Mouse (Mus musculus) C2C12 (cell line): Measurements from ENCODE around the gene Bsg. TPM values are rescaled to one million over a fixed set of nuclear protein-coding genes. Genes with fewer than 3 reads are reported as not detected.

Source experiments
- H3K27me3 ChIP-seq: one replicate; pipeline ENCODE4 v1.6.1; 2011; ENCODE audit not compliant: control insufficient read depth, insufficient read depth, insufficient read length
- H3K36me3 ChIP-seq: one replicate; pipeline ENCODE4 v1.6.1; 2011; ENCODE audit not compliant: control insufficient read depth, insufficient read depth
- H3K4me3 ChIP-seq: one replicate; pipeline ENCODE4 v1.5.1; 2011; ENCODE audit warnings: mild to moderate bottlenecking, control low read depth; ENCODE audit not compliant: poor library complexity, insufficient read depth, severe bottlenecking
- H3K79me2 ChIP-seq: one replicate; pipeline ENCODE4 v1.6.1; 2011; ENCODE audit not compliant: control insufficient read depth, insufficient read depth
- H3K79me3 ChIP-seq: one replicate; pipeline ENCODE4 v1.6.1; 2011; ENCODE audit warnings: low read depth, control low read depth
- H3ac ChIP-seq: one replicate; pipeline ENCODE3; 2011; ENCODE audit warnings: low read depth; ENCODE audit not compliant: control insufficient read depth, insufficient read length
- CEBPB ChIP-seq: IDR thresholded peaks from one replicate; pipeline ENCODE4 v1.6.1; 2011; ENCODE audit warnings: low read depth, mild to moderate bottlenecking, control low read depth, moderate library complexity
- CTCF ChIP-seq: IDR thresholded peaks from one replicate; pipeline ENCODE4 v1.5.1; 2011; ENCODE audit not compliant: control insufficient read depth, insufficient read depth, insufficient read length
- FOSL1 ChIP-seq: IDR thresholded peaks from one replicate; pipeline ENCODE4 v1.8.0; 2011; ENCODE audit warnings: mild to moderate bottlenecking, low read length; ENCODE audit not compliant: poor library complexity, insufficient read depth, severe bottlenecking
- MAX ChIP-seq: IDR thresholded peaks from one replicate; pipeline ENCODE4 v1.6.1; 2011; ENCODE audit warnings: mild to moderate bottlenecking, control low read depth
- MYOD1 ChIP-seq: IDR thresholded peaks from one replicate; pipeline ENCODE4 v1.6.1; 2011; ENCODE audit warnings: low read depth; ENCODE audit not compliant: control insufficient read depth, insufficient read length
- MYOG ChIP-seq: IDR thresholded peaks from one replicate; pipeline ENCODE4 v1.6.1; 2011; ENCODE audit not compliant: control insufficient read depth, insufficient read length; ENCODE audit errors: extremely low read depth
- USF1 ChIP-seq: IDR thresholded peaks from one replicate; pipeline ENCODE4 v1.6.1; 2011; ENCODE audit warnings: low read depth, mild to moderate bottlenecking, control low read depth, moderate library complexity
- polyA plus RNA-seq: library from polyadenylated mRNA; unstranded; fragments of >200 nt; fragmentation: generic; extraction: Trizol; gene quantifications from one replicate; pipeline ENCODE4 v1.2.1, GENCODE M21; 2012; ENCODE audit warnings: missing spikeins

The Bsg gene
- polyA plus RNA-seq, 1 experiment, result 749 TPM

DNA sequence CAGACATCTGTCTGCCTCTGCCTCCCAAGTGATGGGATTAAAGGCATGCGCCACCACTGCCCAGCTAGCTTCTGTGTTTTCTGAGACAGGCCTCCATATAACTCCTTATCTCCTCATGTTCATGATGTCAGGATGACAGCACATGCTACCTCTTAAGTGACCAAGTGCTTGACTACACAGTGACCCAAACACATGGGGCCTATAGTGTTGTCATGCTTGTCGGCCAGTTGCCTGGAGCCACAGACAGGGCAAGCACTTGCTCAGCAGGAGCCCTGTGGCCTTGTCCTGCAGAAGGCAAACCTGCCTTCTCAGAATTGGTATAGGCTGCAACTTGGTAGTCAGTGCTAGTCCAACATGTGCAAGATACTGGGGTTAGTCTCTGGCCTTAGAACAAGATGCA, 18.1 kb upstream of the Bsg start:
- Histone ChIP-seq H3K79me2 (peaks cover 59% of the 10 kb centered on the region), H3K4me3 (no peak overlapping the region), H3K27me3 (no peaks in the 10 kb centered on the region), H3ac (no peak overlapping the region), H3K79me3 (peaks cover 43% of the 10 kb centered on the region), H3K36me3 (peaks cover 64% of the 10 kb centered on the region)
- TF ChIP-seq CEBPB (no peak), FOSL1 (no peak), MAX (no peak), MYOG (no peak), CTCF (no peak), MYOD1 (no peak), USF1 (no peak)

DNA sequence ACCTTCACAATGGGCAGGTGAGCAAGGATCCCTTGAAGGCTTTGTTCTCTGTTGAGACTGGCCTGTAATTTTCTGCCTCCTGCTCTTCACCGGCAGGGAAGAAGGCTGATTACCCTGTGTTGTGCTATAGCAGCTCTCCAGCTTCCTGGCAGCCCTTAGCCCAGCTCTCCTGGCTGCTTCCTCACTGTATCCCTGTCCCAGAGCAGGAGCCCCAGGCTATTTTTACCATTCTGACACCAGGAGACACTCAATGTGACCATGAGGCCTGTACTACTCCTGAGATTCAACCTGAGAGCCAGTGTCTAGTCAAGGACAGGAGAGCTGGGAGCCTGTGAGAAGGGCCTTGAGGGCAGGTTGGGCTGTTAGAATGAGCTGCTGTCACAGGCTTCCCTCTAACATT, 17.6 kb upstream of the Bsg start:
- H3K4me3 ChIP-seq, result no peak overlapping the region
- H3ac ChIP-seq, result no peak overlapping the region
- no peaks in the 10 kb centered on the region for H3K27me3 ChIP-seq
- peaks cover 59% of the 10 kb centered on the region for H3K79me2 ChIP-seq
- peaks cover 43% of the 10 kb centered on the region for H3K79me3 ChIP-seq
- H3K36me3 ChIP-seq, result peaks cover 64% of the 10 kb centered on the region
- TF ChIP-seq USF1, result no peak
- TF ChIP-seq MYOG, result no peak
- no peak for TF ChIP-seq CEBPB
- no peak for TF ChIP-seq FOSL1
- TF ChIP-seq CTCF, result no peak
- no peak for TF ChIP-seq MAX
- TF ChIP-seq MYOD1, result no peak

DNA sequence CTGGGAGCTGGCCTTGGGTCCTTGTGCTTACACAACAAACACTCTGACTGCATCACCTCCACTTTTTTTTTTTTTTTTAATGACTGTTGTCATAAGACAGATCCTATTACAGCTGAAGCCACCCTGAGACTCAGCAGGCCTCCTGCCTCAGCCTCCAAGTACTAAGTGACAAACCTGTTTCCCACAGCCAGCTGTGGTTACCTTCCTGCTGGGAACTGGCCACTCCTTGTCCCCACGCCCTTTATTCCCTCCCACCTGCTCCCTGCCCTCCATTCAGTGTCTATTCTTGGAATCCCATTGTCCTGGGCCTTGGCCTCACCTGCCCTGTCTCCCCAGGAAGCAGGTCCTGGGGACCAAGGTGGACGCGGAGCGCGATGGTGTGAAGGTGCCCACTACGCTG, 16.8 kb upstream of the Bsg start:
- H3K4me3 ChIP-seq, result no peak overlapping the region

DNA sequence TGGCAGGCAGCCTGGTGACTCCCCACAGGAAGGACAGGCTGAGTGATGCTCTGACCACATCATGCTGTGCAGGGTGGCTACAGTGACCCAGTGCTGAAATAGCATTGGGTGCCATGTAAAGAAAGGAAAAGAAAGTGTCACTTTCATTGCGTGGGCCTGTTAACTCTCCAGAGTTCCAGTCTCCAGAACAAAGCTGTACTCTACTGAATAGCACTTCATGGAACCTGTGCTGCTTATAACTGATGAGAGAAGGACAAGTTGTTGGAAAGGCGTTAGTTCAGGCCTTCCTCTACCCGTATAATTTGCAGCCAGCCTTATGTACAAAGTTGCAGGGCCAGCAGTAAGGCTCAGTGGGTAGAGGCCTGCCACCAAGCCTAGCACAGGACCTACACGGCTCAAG, 15.6 kb upstream of the Bsg start, which contains the start of gene Gzmm:
Gzmm (plus strand) TSS at position 301 of the 400 bp plus-strand sequence.
- peaks cover 41% of the 10 kb centered on the region for H3K79me2 ChIP-seq
- H3K4me3 ChIP-seq, result no peak within 1 kb of the TSS
- peaks cover 30% of the 10 kb centered on the region for H3K79me3 ChIP-seq
- H3ac ChIP-seq, result no peak within 1 kb of the TSS
- peaks cover 58% of the 10 kb centered on the region for H3K36me3 ChIP-seq
- no peaks in the 10 kb centered on the region for H3K27me3 ChIP-seq
- TF ChIP-seq FOSL1 (no peak), MYOD1 (no peak), MYOG (no peak), USF1 (no peak), CEBPB (no peak), MAX (no peak), CTCF (no peak)

More for the DNA sequence above, 16.8 kb upstream of the Bsg start:
- Histone ChIP-seq H3K79me2 (peaks cover 54% of the 10 kb centered on the region), H3K79me3 (peaks cover 42% of the 10 kb centered on the region), H3ac (no peak overlapping the region), H3K27me3 (no peaks in the 10 kb centered on the region), H3K36me3 (peaks cover 64% of the 10 kb centered on the region)
- TF ChIP-seq CEBPB (no peak), FOSL1 (no peak), MYOD1 (no peak), MYOG (no peak), MAX (no peak), USF1 (no peak), CTCF (no peak)

DNA sequence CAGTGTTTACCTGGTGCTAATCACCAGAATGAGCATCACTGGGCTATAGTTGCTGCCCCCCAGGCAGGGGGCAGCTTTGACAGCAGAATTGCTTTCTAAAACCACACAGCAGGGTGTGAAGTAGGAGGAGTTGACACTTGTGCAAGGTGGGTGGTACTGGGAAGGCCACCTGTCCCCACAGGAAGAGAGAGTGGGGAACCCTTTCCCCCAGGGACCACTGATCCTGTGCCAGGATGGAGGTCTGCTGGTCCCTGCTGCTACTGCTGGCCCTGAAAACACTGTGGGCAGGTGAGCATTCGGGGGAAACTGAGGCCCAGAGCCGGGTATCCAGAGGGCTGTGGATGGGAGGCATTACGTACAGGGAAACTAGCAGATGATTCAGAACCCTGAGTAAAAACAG, 15.1 kb upstream of the Bsg start:
- no peak overlapping the region for H3K4me3 ChIP-seq
- no peak for TF ChIP-seq MYOD1
- no peak for TF ChIP-seq MAX
- TF ChIP-seq CTCF, result no peak
- TF ChIP-seq MYOG, result no peak
- TF ChIP-seq FOSL1, result no peak
- no peak for TF ChIP-seq USF1
- no peak for TF ChIP-seq CEBPB
- H3ac ChIP-seq, result no peak overlapping the region
- peaks cover 25% of the 10 kb centered on the region for H3K79me3 ChIP-seq
- peaks cover 53% of the 10 kb centered on the region for H3K36me3 ChIP-seq
- H3K79me2 ChIP-seq, result peaks cover 37% of the 10 kb centered on the region
- H3K27me3 ChIP-seq, result no peaks in the 10 kb centered on the region

DNA sequence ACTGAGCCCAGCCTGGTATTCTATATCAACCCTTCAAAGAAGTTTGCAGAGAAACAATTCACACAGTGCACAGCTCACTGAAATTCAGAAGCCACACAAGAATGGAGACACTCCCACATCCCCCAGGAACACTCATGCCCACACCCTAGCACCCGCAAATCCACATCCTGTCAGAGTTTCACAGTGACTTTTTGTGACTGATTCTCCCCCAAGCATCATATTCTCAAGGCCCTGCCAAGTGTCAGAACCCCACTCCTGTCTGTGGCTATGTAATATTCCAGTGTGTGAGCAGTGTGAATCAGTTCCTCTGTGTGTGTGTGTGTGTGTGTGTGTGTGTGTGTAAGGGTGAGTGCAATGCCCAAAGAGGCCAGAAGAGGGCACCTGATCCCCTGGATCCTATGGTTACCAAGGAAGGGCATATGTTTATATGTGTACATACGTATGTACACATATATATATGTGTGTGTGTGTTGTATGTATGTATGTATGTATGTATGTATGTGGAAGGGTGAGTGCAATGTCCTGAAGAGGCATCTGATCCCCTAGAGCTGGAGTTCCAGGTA, 12.2 kb upstream of the Bsg start:
- Histone ChIP-seq H3K79me3 (no peaks in the 10 kb centered on the region), H3ac (no peak overlapping the region), H3K36me3 (peaks cover 24% of the 10 kb centered on the region), H3K79me2 (peaks cover 8% of the 10 kb centered on the region), H3K4me3 (no peak overlapping the region), H3K27me3 (no peaks in the 10 kb centered on the region)
- no peak for TF ChIP-seq MAX
